Mouse (Mus musculus): ENCODE measurements around the gene Prmt6. TPM values are rescaled to one million over a fixed set of nuclear protein-coding genes. Genes with fewer than 3 reads are reported as not detected.

The Prmt6 gene
- total RNA-seq (2023) = 14.0 TPM

GRCm38 (mm10) chr3:110250839-110251700, at the start of gene Prmt6:
Gene Prmt6, minus strand, starts transcription at chr3:110250998.

Other genes with a start within 250 kb of the Prmt6 start
- not detected for gene Ntng1, start 107.0 kb downstream of the Prmt6 start, total RNA-seq (2023)